Mouse (Mus musculus): ENCODE results near the gene Hs6st3. TPM values are rescaled to one million over a fixed set of nuclear protein-coding genes. Genes with fewer than 3 reads are reported as not detected.

Gene Hs6st3
- polyA plus RNA-seq, 1 experiment from 2014 or later = not detected

- no peak for DNase-seq
- Histone ChIP-seq H3K36me3 (replicated peaks; ENCODE audit: insufficient read depth, low read length) (no peaks in the 10 kb centered on the region), H3K27me3 (ENCODE audit: insufficient read depth, low read length) (no peaks in the 10 kb centered on the region), H3K27ac (ENCODE audit: low read depth) (no peak overlapping the region), H3K4me1 (ENCODE audit: insufficient read depth) (no peaks in the 10 kb centered on the region), H3K9ac (replicated peaks) (no peak overlapping the region), H3K9me3 (ENCODE audit: low read length) (no peaks in the 10 kb centered on the region), H3K4me3 (ENCODE audit: low read depth, low read length) (no peak overlapping the region), H3K4me2 (ENCODE audit: low read depth, low read length) (no peak overlapping the region)
- no peak for ATAC-seq
- 56% methylated on average over 6 of the region's 6 CpGs for WGBS (ENCODE audit: insufficient replicate concordance)
- TF ChIP-seq CTCF (IDR thresholded peaks at IDR 0.05; ENCODE audit: low read depth) (no peak), EP300 (IDR thresholded peaks at IDR 0.05; ENCODE audit: low read depth) (no peak)
These were observed 780.3 kb downstream of the Hs6st3 start for GRCm38 (mm10) chr14:119918281-119919034.

GRCm38 (mm10) chr14:119919177-119919576 lies 781.0 kb downstream of the Hs6st3 start:
- WGBS (ENCODE audit: insufficient replicate concordance) = 78% methylated on average over 1 of the region's 1 CpGs
- Histone ChIP-seq H3K9me3 (ENCODE audit: low read length) (no peaks in the 10 kb centered on the region), H3K36me3 (replicated peaks; ENCODE audit: insufficient read depth, low read length) (no peaks in the 10 kb centered on the region), H3K4me2 (ENCODE audit: low read depth, low read length) (no peak overlapping the region), H3K4me3 (ENCODE audit: low read depth, low read length) (no peak overlapping the region), H3K9ac (replicated peaks) (no peak overlapping the region), H3K4me1 (ENCODE audit: insufficient read depth) (no peaks in the 10 kb centered on the region), H3K27ac (ENCODE audit: low read depth) (no peak overlapping the region), H3K27me3 (ENCODE audit: insufficient read depth, low read length) (no peaks in the 10 kb centered on the region)
- ATAC-seq (no peak), DNase-seq (no peak)
- no peak for TF ChIP-seq EP300 (IDR thresholded peaks at IDR 0.05; ENCODE audit: low read depth)
- no peak for TF ChIP-seq CTCF (IDR thresholded peaks at IDR 0.05; ENCODE audit: low read depth)

Other genes starting within 250 kb of the Hs6st3 start
- 0.42 and 0.75 TPM in 2 replicates for gene Dzip1, start 212.9 kb upstream of the Hs6st3 start, polyA plus RNA-seq (2015; fragmentation: Nextera tagmentation; extraction: Ambion mirVana)
- 53.6 and 55.3 TPM in 2 replicates for gene Dnajc3, start 200.4 kb upstream of the Hs6st3 start, polyA plus RNA-seq (2015; fragmentation: Nextera tagmentation; extraction: Ambion mirVana)
- 1.4 and 1.7 TPM in 2 replicates for gene Uggt2, start 38.9 kb upstream of the Hs6st3 start, polyA plus RNA-seq (2015; fragmentation: Nextera tagmentation; extraction: Ambion mirVana)